Mouse (Mus musculus) MEL-GATA-1-ER (cell line): ENCODE measurements at regions not wholly inside any gene's neighbourhood (a gene's known extent, or its start where the extent isn't known, plus 50 kb on each side); places are given as distances from the start of the nearest gene placed in this dataset.

Source experiments
- DNase-seq: peaks from one replicate; pipeline ENCODE4 v3.0.0-alpha.2; 2012; ENCODE audit warnings: low read depth; ENCODE audit errors: extremely low read depth

- no peak for DNase-seq
Observed at GRCm38 (mm10) chr11:20882756-20883155, 51.9 kb upstream of the Lgalsl start.

- DNase-seq, result no peak
Observed at GRCm38 (mm10) chr11:20883907-20884306, 53.1 kb upstream of the Lgalsl start.

- no peak for DNase-seq
Observed at GRCm38 (mm10) chr11:20887044-20887443, 56.2 kb upstream of the Lgalsl start.

GRCm38 (mm10) chr11:20890479-20890878 is 59.6 kb upstream of the Lgalsl start:
- no peak for DNase-seq

- no peak for DNase-seq
Observed at GRCm38 (mm10) chr11:20891711-20892110, 60.9 kb upstream of the Lgalsl start.

GRCm38 (mm10) chr11:20896277-20897123 is 65.6 kb upstream of the Lgalsl start:
- peak; percentile 77 for DNase-seq

- DNase-seq, result no peak
Observed at GRCm38 (mm10) chr11:20897468-20897867, 66.6 kb upstream of the Lgalsl start.

- DNase-seq, result no peak
Observed at GRCm38 (mm10) chr11:20898558-20898957, 67.7 kb upstream of the Lgalsl start.

GRCm38 (mm10) chr11:20899766-20900165 is 68.9 kb upstream of the Lgalsl start:
- no peak for DNase-seq

- DNase-seq, result no peak
Observed at GRCm38 (mm10) chr11:20902001-20902400, 71.1 kb upstream of the Lgalsl start.

GRCm38 (mm10) chr11:20902910-20903309 is 72.1 kb upstream of the Lgalsl start:
- DNase-seq, result no peak

GRCm38 (mm10) chr11:20907996-20908395 is 77.1 kb upstream of the Lgalsl start:
- DNase-seq, result no peak

- DNase-seq, result no peak
Observed at GRCm38 (mm10) chr11:20908471-20908870, 77.6 kb upstream of the Lgalsl start.

- no peak for DNase-seq
Observed at GRCm38 (mm10) chr11:20913042-20913441, 82.2 kb upstream of the Lgalsl start.

GRCm38 (mm10) chr11:20913598-20914296 is 82.9 kb upstream of the Lgalsl start:
- peak; percentile 71 for DNase-seq

- DNase-seq, result no peak
Observed at GRCm38 (mm10) chr11:20914297-20914997, 83.6 kb upstream of the Lgalsl start.

GRCm38 (mm10) chr11:20915182-20915602 is 84.3 kb upstream of the Lgalsl start:
- DNase-seq, result no peak

- DNase-seq, result no peak
Observed at GRCm38 (mm10) chr11:20915687-20916432, 85.0 kb upstream of the Lgalsl start.

- no peak for DNase-seq
Observed at GRCm38 (mm10) chr11:20916473-20916911, 85.6 kb upstream of the Lgalsl start.

GRCm38 (mm10) chr11:20916961-20917360 is 86.1 kb upstream of the Lgalsl start:
- no peak for DNase-seq

- DNase-seq, result peak; percentile 63
Observed at GRCm38 (mm10) chr11:20917483-20917882, 86.6 kb upstream of the Lgalsl start.
